Mouse (Mus musculus) ES-Bruce4 (cell line): ENCODE measurements around the gene Spsb1. TPM values are rescaled to one million over a fixed set of nuclear protein-coding genes. Genes with fewer than 3 reads are reported as not detected.

ENCODE experiments used
- H3K27ac ChIP-seq: 2 replicates; pipeline ENCODE4 v1.5.1; 2012; ENCODE audit warnings: low read length, inconsistent platforms; ENCODE audit not compliant: insufficient read depth
- H3K27me3 ChIP-seq: 2 replicates; pipeline ENCODE4 v1.6.1; 2012; ENCODE audit warnings: mild to moderate bottlenecking, low read length, inconsistent platforms; ENCODE audit not compliant: control insufficient read depth, poor library complexity, insufficient read depth, severe bottlenecking
- H3K36me3 ChIP-seq: 2 replicates; pipeline ENCODE4 v1.6.1; 2012; ENCODE audit warnings: inconsistent platforms, mild to moderate bottlenecking, low read length, moderate library complexity; ENCODE audit not compliant: control insufficient read depth, poor library complexity, insufficient read depth, severe bottlenecking
- H3K4me1 ChIP-seq: one replicate; pipeline ENCODE4 v1.8.1; 2011; ENCODE audit warnings: low read length; ENCODE audit not compliant: control insufficient read depth, insufficient read depth
- H3K4me3 ChIP-seq: 2 replicates; pipeline ENCODE4 v1.5.1; 2011; ENCODE audit warnings: low read depth, mild to moderate bottlenecking, low read length
- H3K9ac ChIP-seq: 2 replicates; pipeline ENCODE4 v1.6.1; 2012; ENCODE audit warnings: low read depth, mild to moderate bottlenecking, inconsistent platforms; ENCODE audit not compliant: poor library complexity, severe bottlenecking
- H3K9me3 ChIP-seq: replicated peaks from 2 replicates; pipeline ENCODE4 v1.6.1; 2012; ENCODE audit warnings: mild to moderate bottlenecking, low read length, inconsistent platforms; ENCODE audit not compliant: control insufficient read depth, poor library complexity, insufficient read depth, severe bottlenecking
- CTCF ChIP-seq: IDR thresholded peaks from one replicate; pipeline ENCODE4 v1.8.1; 2011; ENCODE audit warnings: low read depth, low read length
- EP300 ChIP-seq: IDR thresholded peaks from 2 replicates; pipeline ENCODE4 v1.6.1; 2011; ENCODE audit warnings: low read depth, low read length; ENCODE audit not compliant: insufficient read depth
- POLR2A ChIP-seq: IDR thresholded peaks from one replicate; pipeline ENCODE4 v1.8.1; 2011; ENCODE audit warnings: low read length; ENCODE audit not compliant: insufficient read depth
- polyA plus RNA-seq: library from polyadenylated mRNA; stranded (reverse); fragments of >200 nt; gene quantifications from 2 replicates; pipeline ENCODE4 v1.2.4, GENCODE M21; 2011; ENCODE audit warnings: low read depth; ENCODE audit not compliant: missing spikeins, insufficient read depth, insufficient read length

Spsb1 gene
- polyA plus RNA-seq, 1 experiment, result 28.1 TPM

- H3K9me3 ChIP-seq, result no peaks in the 10 kb centered on the region
- no peak for TF ChIP-seq POLR2A
- TF ChIP-seq EP300, result no peak
- no peak for TF ChIP-seq CTCF
- no peak overlapping the region for H3K4me3 ChIP-seq
- H3K27me3 ChIP-seq, result no peaks in the 10 kb centered on the region
- no peak overlapping the region for H3K9ac ChIP-seq
- H3K4me1 ChIP-seq, result no peaks in the 10 kb centered on the region
- no peak overlapping the region for H3K27ac ChIP-seq
- H3K36me3 ChIP-seq, result no peaks in the 10 kb centered on the region
These were observed 87.5 kb downstream of the Spsb1 start for GRCm38 (mm10) chr4:149867351-149867750.

DNA sequence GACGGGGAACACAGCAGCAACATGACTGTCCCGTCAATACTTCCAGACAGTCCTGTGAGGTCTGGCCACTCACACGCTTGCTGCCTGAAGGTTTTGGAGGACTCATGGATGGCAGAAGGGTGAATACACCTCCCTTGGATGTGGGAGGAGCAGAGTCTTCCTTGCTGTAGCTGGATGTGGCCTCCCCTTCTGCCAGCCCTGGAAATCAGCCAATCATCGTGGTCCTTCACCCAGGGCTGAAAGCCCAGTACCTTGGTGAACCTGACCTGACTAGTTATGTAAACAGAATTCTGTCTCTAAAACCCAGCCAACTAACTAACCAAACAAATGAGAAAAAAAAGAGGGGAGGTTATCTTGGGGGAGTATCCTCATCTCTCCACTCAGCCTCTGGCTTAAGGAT, 90.4 kb downstream of the Spsb1 start:
- Histone ChIP-seq H3K27ac (no peak overlapping the region), H3K27me3 (no peaks in the 10 kb centered on the region), H3K4me3 (no peak overlapping the region), H3K9me3 (no peaks in the 10 kb centered on the region), H3K4me1 (no peaks in the 10 kb centered on the region), H3K9ac (no peak overlapping the region), H3K36me3 (no peaks in the 10 kb centered on the region)
- no peak for TF ChIP-seq CTCF
- TF ChIP-seq EP300, result no peak

DNA sequence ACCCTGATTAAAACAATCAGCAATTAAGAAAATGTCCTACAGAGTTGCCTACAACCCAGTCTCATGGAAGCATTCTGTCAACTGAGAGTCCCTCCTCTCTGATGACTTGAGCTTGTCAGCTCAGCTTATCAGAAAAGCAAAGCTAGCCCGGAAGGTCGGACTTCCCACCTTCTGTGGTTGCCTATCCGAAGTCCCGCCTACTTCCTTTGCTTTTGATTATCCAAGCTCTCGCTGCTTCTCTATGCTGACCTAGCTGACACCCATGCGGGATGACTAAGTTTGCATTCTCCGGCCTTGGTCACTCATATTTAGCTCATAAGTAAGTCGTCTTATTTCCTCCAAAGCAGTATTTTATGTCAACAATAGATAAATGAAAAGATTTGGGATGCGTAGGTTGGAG, 91.3 kb downstream of the Spsb1 start:
- TF ChIP-seq CTCF (no peak), EP300 (no peak), POLR2A (no peak)
- Histone ChIP-seq H3K4me1 (no peaks in the 10 kb centered on the region), H3K27ac (no peak overlapping the region), H3K27me3 (no peaks in the 10 kb centered on the region), H3K4me3 (no peak overlapping the region), H3K36me3 (no peaks in the 10 kb centered on the region), H3K9me3 (no peaks in the 10 kb centered on the region), H3K9ac (no peak overlapping the region)

DNA sequence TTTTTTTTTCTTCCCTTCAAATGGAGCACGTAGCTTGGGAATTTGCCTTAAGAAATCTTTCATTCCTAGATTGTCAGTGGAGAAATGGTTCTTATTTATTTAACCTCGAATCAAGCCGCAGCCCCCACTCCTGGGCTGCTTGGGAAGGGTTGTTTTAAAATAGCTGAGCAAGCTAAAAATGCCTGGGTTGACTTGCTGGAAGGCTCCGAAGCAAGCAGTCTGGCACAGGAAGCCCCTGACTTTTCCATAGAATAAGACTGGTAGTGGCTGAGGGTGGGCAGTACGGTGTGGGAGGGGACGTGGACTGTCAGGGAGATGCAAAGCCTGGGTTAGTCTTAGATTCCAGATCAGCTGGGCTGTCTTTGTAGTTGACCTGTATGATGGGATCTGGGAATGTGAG, 94.5 kb downstream of the Spsb1 start:
- no peaks in the 10 kb centered on the region for H3K27me3 ChIP-seq
- no peak for TF ChIP-seq POLR2A
- no peak for TF ChIP-seq EP300
- no peak for TF ChIP-seq CTCF
- H3K4me3 ChIP-seq, result no peak overlapping the region
- no peak overlapping the region for H3K9ac ChIP-seq
- H3K36me3 ChIP-seq, result no peaks in the 10 kb centered on the region
- no peaks in the 10 kb centered on the region for H3K9me3 ChIP-seq
- no peaks in the 10 kb centered on the region for H3K4me1 ChIP-seq
- H3K27ac ChIP-seq, result no peak overlapping the region

DNA sequence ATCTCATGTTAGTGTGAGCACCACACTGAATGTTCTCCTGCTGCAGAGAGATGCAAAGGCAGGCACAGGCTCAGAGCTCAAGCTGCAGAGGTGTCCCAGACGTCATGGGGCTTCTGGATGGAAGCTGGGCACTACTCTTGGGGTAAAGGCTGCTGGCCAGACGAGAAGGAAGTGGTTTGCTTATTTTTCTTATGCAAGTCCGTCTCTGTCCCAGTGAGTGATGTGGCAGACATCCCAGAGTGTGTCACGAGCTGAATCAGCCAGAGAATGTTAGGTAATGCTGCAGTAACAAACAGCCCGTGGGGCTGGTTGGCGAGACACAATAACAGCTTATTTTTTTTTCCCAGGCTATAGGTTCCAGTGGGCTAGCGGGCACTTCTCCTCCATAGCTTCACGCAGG, 96.3 kb downstream of the Spsb1 start:
- TF ChIP-seq EP300 (no peak), POLR2A (no peak), CTCF (no peak)

DNA sequence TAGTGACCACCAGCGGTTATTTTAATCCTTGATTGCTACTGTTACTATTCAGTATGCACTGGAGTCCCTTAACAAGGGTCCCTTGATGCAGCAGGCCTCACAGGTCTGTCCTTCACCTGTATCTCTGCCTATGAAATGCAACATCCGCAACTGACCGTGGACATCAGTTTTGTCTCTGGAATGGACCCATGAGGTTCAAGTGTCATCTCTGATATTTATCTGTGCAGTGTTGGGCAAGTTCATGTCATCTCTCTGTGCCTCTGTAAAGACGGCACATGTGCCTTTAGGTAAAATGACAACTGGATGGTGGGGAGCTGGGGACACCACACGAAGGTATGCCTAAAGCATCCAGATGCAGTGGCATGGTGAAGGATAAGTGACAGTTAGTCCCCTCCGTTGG, 96.7 kb downstream of the Spsb1 start:
- no peaks in the 10 kb centered on the region for H3K9me3 ChIP-seq
- H3K36me3 ChIP-seq, result no peaks in the 10 kb centered on the region
- no peak overlapping the region for H3K4me3 ChIP-seq
- H3K27me3 ChIP-seq, result no peaks in the 10 kb centered on the region
- no peaks in the 10 kb centered on the region for H3K4me1 ChIP-seq
- no peak for TF ChIP-seq POLR2A
- TF ChIP-seq EP300, result no peak
- TF ChIP-seq CTCF, result no peak
- no peak overlapping the region for H3K9ac ChIP-seq
- H3K27ac ChIP-seq, result no peak overlapping the region

More for the DNA sequence above, 96.3 kb downstream of the Spsb1 start:
- H3K9ac ChIP-seq, result no peak overlapping the region
- H3K9me3 ChIP-seq, result no peaks in the 10 kb centered on the region
- no peak overlapping the region for H3K4me3 ChIP-seq
- no peaks in the 10 kb centered on the region for H3K36me3 ChIP-seq
- H3K4me1 ChIP-seq, result no peaks in the 10 kb centered on the region
- no peak overlapping the region for H3K27ac ChIP-seq
- H3K27me3 ChIP-seq, result no peaks in the 10 kb centered on the region
